Mouse (Mus musculus) liver, embryonic 11.5 days (tissue): Measurements from ENCODE around the gene Ngef. TPM values are rescaled to one million over a fixed set of nuclear protein-coding genes. Genes with fewer than 3 reads are reported as not detected.
A peak's percentile ranks its signal among the peaks of the same experiment; 100 is the strongest.
"Not testable (repeated sequence)": the region's sequence is repeated elsewhere in the genome, so short reads cannot be mapped to it uniquely, and the experiment has no call there.

ENCODE experiments used
- ATAC-seq: fragments of 200-750 bp; cut with Nextera tagmentation; replicated peaks from 2 replicates; pipeline ENCODE4 v1.8.0; 2017; ENCODE audit warnings: moderate number of reproducible peaks, mild to moderate bottlenecking, moderate TSS enrichment, moderate library complexity; ENCODE audit not compliant: low FRiP score
- DNase-seq: peaks from one replicate; pipeline ENCODE4 v3.0.0-alpha.2; 2017; ENCODE audit warnings: low spot score
- H3K27ac ChIP-seq: fragments of 300-500 bp; sonication (generic); 2 replicates; pipeline ENCODE4 v1.5.1; 2014; ENCODE audit warnings: mild to moderate bottlenecking, low read depth, low read length, control low read depth
- H3K27me3 ChIP-seq: fragments of 300-500 bp; sonication (generic); replicated peaks from 2 replicates; pipeline ENCODE4 v1.6.1; 2014; ENCODE audit warnings: low read length, mixed read lengths; ENCODE audit not compliant: control insufficient read depth, insufficient read depth
- H3K36me3 ChIP-seq: fragments of 300-500 bp; sonication (generic); 2 replicates; pipeline ENCODE4 v1.6.1; 2014; ENCODE audit warnings: mild to moderate bottlenecking, low read length, moderate library complexity, mixed read lengths; ENCODE audit not compliant: control insufficient read depth, insufficient read depth
- H3K4me1 ChIP-seq: fragments of 300-500 bp; sonication (generic); replicated peaks from 2 replicates; pipeline ENCODE4 v1.6.1; 2014; ENCODE audit warnings: low read length, mixed read lengths; ENCODE audit not compliant: control insufficient read depth, insufficient read depth
- H3K4me2 ChIP-seq: fragments of 300-500 bp; sonication (generic); 2 replicates; pipeline ENCODE4 v1.6.1; 2014; ENCODE audit warnings: mild to moderate bottlenecking, control low read depth, moderate library complexity
- H3K4me3 ChIP-seq: fragments of 300-500 bp; sonication (generic); 2 replicates; pipeline ENCODE4 v1.5.1; 2014; ENCODE audit warnings: low read depth, low read length, control low read depth
- H3K9ac ChIP-seq: fragments of 300-500 bp; sonication (generic); 2 replicates; pipeline ENCODE4 v1.6.1; 2014; ENCODE audit warnings: low read depth, low read length, control low read depth
- H3K9me3 ChIP-seq: fragments of 300-500 bp; sonication (generic); 2 replicates; pipeline ENCODE4 v1.6.1; 2016; ENCODE audit warnings: low read length, inconsistent platforms, mixed read lengths; ENCODE audit not compliant: control insufficient read depth
- WGBS: fragments of 180-500 bp; shearing (Covaris S2); extraction: QIAGEN DNeasy Blood & Tissue Kit; methylation state at CpG from one replicate; pipeline ENCODE4 v1.1.7; 2014; 5-methylcytosine and 5-hydroxymethylcytosine counted together
- polyA plus RNA-seq: library from polyadenylated mRNA; unstranded; fragments of >200 nt; fragmentation: Nextera tagmentation; extraction: Ambion mirVana; gene quantifications from 2 replicates; pipeline ENCODE4 v1.2.1, GENCODE M21; 2014

Ngef gene
- polyA plus RNA-seq, 1 experiment from 2014 or later: 2.4 TPM

- Histone ChIP-seq H3K4me1 (no peaks in the 10 kb centered on the region), H3K27ac (no peak overlapping the region), H3K36me3 (no peaks in the 10 kb centered on the region), H3K4me3 (no peak overlapping the region), H3K9ac (no peak overlapping the region), H3K4me2 (no peak overlapping the region), H3K9me3 (no peaks in the 10 kb centered on the region), H3K27me3 (no peaks in the 10 kb centered on the region)
- no peak for DNase-seq
- 81% methylated on average over 4 of the region's 4 CpGs for WGBS
- ATAC-seq: no peak
These were observed 91.1 kb downstream of the Ngef start for GRCm38 (mm10) chr1:87482546-87482945.

GRCm38 (mm10) chr1:87475076-87475895, 98.4 kb downstream of the Ngef start:
- no peak; the same call in 1 of the 2 replicates for ATAC-seq
- Histone ChIP-seq H3K4me2 (peak overlapping the region; percentile 52), H3K36me3 (no peaks in the 10 kb centered on the region), H3K4me1 (no peaks in the 10 kb centered on the region), H3K27ac (no peak overlapping the region), H3K4me3 (peak overlapping the region; percentile 28; the same call in 1 of the 2 replicates), H3K9ac (no peak overlapping the region), H3K9me3 (no peaks in the 10 kb centered on the region), H3K27me3 (peaks cover 38% of the 10 kb centered on the region)
- WGBS: 6% methylated on average over 42 of the region's 42 CpGs
- no peak for DNase-seq

- Histone ChIP-seq H3K4me2 (no peak overlapping the region), H3K4me3 (no peak overlapping the region), H3K9ac (no peak overlapping the region), H3K36me3 (no peaks in the 10 kb centered on the region), H3K27me3 (peaks cover 38% of the 10 kb centered on the region), H3K9me3 (no peaks in the 10 kb centered on the region), H3K27ac (no peak overlapping the region), H3K4me1 (no peaks in the 10 kb centered on the region)
- DNase-seq: no peak
- 64% methylated on average over 7 of the region's 7 CpGs for WGBS
- ATAC-seq: no peak
These were observed 101.1 kb downstream of the Ngef start for GRCm38 (mm10) chr1:87472576-87472975.

GRCm38 (mm10) chr1:87471914-87472313, 101.8 kb downstream of the Ngef start:
- Histone ChIP-seq H3K4me3 (no peak overlapping the region), H3K4me1 (no peaks in the 10 kb centered on the region), H3K9ac (no peak overlapping the region), H3K27me3 (peaks cover 34% of the 10 kb centered on the region), H3K36me3 (no peaks in the 10 kb centered on the region), H3K27ac (no peak overlapping the region), H3K4me2 (no peak overlapping the region), H3K9me3 (no peaks in the 10 kb centered on the region)
- WGBS: 74% methylated on average over 7 of the region's 7 CpGs
- ATAC-seq (no peak), DNase-seq (no peak)

- not testable (repeated sequence) for H3K36me3 ChIP-seq, DNase-seq, H3K4me1 ChIP-seq, H3K9me3 ChIP-seq, H3K4me2 ChIP-seq, H3K27ac ChIP-seq, H3K4me3 ChIP-seq, ATAC-seq, H3K9ac ChIP-seq
- peaks cover 15% of the 10 kb centered on the region for H3K27me3 ChIP-seq
- WGBS: 62% methylated on average over 9 of the region's 10 CpGs
These were observed 103.7 kb downstream of the Ngef start, which contains the start of gene Snorc for GRCm38 (mm10) chr1:87469971-87470370. TSS of gene Snorc (plus strand) at chr1:87470271.

GRCm38 (mm10) chr1:87468321-87468720, 105.3 kb downstream of the Ngef start:
- no peaks in the 10 kb centered on the region for H3K4me1 ChIP-seq
- 59% methylated on average over 6 of the region's 6 CpGs for whole genome bisulfite sequencing
- no peak for DNase-seq

GRCm38 (mm10) chr1:87467469-87467868, 106.2 kb downstream of the Ngef start:
- Histone ChIP-seq H3K27ac (no peak overlapping the region), H3K9me3 (no peaks in the 10 kb centered on the region), H3K27me3 (no peaks in the 10 kb centered on the region), H3K4me2 (no peak overlapping the region), H3K9ac (no peak overlapping the region), H3K36me3 (no peaks in the 10 kb centered on the region), H3K4me1 (no peaks in the 10 kb centered on the region), H3K4me3 (no peak overlapping the region)
- WGBS: 73% methylated on average over 9 of the region's 9 CpGs
- DNase-seq (no peak), ATAC-seq (no peak)

More at GRCm38 (mm10) chr1:87468321-87468720, 105.3 kb downstream of the Ngef start:
- no peaks in the 10 kb centered on the region for H3K27me3 ChIP-seq
- H3K4me2 ChIP-seq: no peak overlapping the region
- H3K9me3 ChIP-seq: no peaks in the 10 kb centered on the region
- no peak overlapping the region for H3K4me3 ChIP-seq
- H3K9ac ChIP-seq: no peak overlapping the region
- no peak for ATAC-seq
- H3K36me3 ChIP-seq: no peaks in the 10 kb centered on the region
- H3K27ac ChIP-seq: no peak overlapping the region

GRCm38 (mm10) chr1:87459856-87460255, 113.8 kb downstream of the Ngef start:
- not testable (repeated sequence) for H3K27me3 ChIP-seq, H3K9me3 ChIP-seq, DNase-seq, H3K27ac ChIP-seq, H3K9ac ChIP-seq, H3K4me3 ChIP-seq, H3K36me3 ChIP-seq, ATAC-seq, H3K4me1 ChIP-seq, H3K4me2 ChIP-seq
- WGBS: 88% methylated on average over 5 of the region's 7 CpGs

GRCm38 (mm10) chr1:87458045-87458444, 115.6 kb downstream of the Ngef start:
- H3K27me3 ChIP-seq: no peaks in the 10 kb centered on the region
- H3K9me3 ChIP-seq: peaks cover 2% of the 10 kb centered on the region; the same call in 1 of the 2 replicates
- no peaks in the 10 kb centered on the region for H3K4me1 ChIP-seq
- no peak overlapping the region for H3K27ac ChIP-seq
- no peak for DNase-seq
- no peak overlapping the region for H3K4me2 ChIP-seq
- ATAC-seq: no peak
- H3K36me3 ChIP-seq: no peaks in the 10 kb centered on the region; the same call in 1 of the 2 replicates
- no peak overlapping the region for H3K4me3 ChIP-seq
- 90% methylated on average over 4 of the region's 4 CpGs for WGBS
- no peak overlapping the region for H3K9ac ChIP-seq
